Mouse (Mus musculus) layer of hippocampus, adult 18-20 months (tissue): ENCODE results near the gene Aspscr1. TPM values are rescaled to one million over a fixed set of nuclear protein-coding genes. Genes with fewer than 3 reads are reported as not detected.
"Not testable (repeated sequence)": the region's sequence is repeated elsewhere in the genome, so short reads cannot be mapped to it uniquely, and the experiment has no call there.

ENCODE experiments used
- DNase-seq, 2 experiments: peaks; one replicate each; pipeline ENCODE4 v3.0.0; 2022; ENCODE audit warnings: low spot score in 2 of 2
- total RNA-seq, 2 experiments: library from RNA; stranded (reverse); gene quantifications; 2 replicates each; pipeline ENCODE4 v1.2.3; 2021

Gene Aspscr1
- total RNA-seq, 2 experiments from 2014 or later = 46.1 to 54.3 TPM

- peak in 1 of 2 experiments; percentile 34 for DNase-seq
Observed at GRCm38 (mm10) chr11:120712771-120713568, 40.2 kb downstream of the Aspscr1 start.

GRCm38 (mm10) chr11:120713580-120714518 lies 41.1 kb downstream of the Aspscr1 start, which contains the start of the genes Cenpx and Lrrc45:
Gene Cenpx (minus strand): TSS chr11:120713738.
Gene Lrrc45 (plus strand): TSS chr11:120713925.
- DNase-seq = peak; percentile 98 to 99

DNA sequence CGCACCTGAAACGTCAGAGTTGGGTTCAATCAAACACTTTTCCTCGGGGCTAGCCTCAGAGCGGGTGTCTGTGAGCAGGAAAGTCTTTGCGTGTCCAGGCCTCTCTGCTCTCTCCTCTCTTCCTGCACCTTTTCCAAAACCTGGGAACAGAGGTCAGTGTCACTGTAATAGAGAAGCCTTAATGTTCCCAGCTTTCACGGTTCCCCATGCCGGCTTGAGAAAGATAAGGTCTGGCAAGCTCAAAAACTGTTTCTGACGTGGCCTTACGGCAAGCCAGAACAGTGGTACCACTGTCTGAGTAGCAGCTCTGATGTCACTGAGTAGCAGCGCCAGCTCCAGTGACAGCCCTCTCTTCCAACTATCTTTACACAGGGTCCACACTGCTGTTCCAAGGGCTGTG lies 41.8 kb downstream of the Aspscr1 start:
- no peak for DNase-seq

- no peak for DNase-seq
Observed at GRCm38 (mm10) chr11:120715131-120715530, 42.4 kb downstream of the Aspscr1 start.

- DNase-seq = no peak
Observed at GRCm38 (mm10) chr11:120719242-120719641, 46.5 kb downstream of the Aspscr1 start.

GRCm38 (mm10) chr11:120719841-120720376 lies 47.1 kb downstream of the Aspscr1 start:
- no peak for DNase-seq

GRCm38 (mm10) chr11:120720450-120720849 lies 47.7 kb downstream of the Aspscr1 start:
- DNase-seq = peak; percentile 83 to 88

GRCm38 (mm10) chr11:120721124-120722066 lies 48.6 kb downstream of the Aspscr1 start, which contains the start of gene Rac3:
Gene Rac3 (plus strand): TSS chr11:120721470.
- peak; percentile 49 to 52 for DNase-seq

DNA sequence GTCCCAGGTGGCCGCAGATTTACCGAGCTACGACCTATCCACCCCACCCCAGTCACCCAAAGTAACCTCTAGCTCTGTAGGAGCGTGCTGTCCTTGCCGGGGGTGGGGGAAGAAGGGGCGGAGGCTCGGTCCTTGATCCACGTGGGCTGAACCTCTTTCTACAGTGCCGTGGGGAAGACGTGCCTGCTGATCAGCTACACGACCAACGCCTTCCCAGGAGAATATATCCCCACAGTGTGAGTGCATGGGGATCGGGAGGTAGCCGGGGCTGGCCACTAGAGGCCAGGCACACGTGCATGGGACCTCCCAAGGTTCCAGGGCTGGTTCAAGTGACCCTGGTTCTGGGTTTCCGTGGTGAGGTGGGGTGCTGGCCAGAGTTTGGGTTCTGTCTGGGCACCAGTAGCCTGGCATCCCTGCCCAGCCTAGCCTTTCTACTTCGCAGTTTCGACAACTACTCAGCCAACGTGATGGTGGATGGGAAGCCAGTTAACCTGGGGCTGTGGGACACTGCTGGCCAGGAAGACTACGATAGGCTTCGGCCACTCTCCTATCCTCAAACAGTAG lies 49.4 kb downstream of the Aspscr1 start:
- no peak for DNase-seq

GRCm38 (mm10) chr11:120722761-120723382 lies 50.1 kb downstream of the Aspscr1 start:
- DNase-seq = no peak

GRCm38 (mm10) chr11:120723509-120723908 lies 50.7 kb downstream of the Aspscr1 start:
- no peak for DNase-seq

GRCm38 (mm10) chr11:120726243-120727168 lies 53.7 kb downstream of the Aspscr1 start:
- DNase-seq = no peak

DNA sequence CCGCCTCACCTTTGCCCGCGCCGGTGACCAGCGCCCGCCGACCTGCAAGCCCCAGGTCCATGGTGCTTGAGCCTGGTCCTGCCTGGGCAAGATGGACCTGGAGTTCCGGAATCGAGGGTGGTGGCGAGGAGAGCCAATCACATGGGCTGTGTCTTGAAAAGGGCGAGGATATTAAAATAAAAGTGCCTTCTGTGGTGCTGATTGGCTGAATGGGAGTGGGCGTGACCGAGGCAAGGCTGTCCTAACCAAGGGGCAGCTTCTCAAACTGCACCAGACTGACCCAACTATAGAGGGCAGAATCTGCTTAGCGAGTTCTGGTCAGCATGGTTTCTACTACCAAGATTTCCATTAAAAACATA lies 54.4 kb downstream of the Aspscr1 start, which contains the start of gene Dcxr:
Gene Dcxr, minus strand, starts transcription at position 113 of the 359 bp plus-strand sequence.
- DNase-seq = peak in 1 of 2 experiments; percentile 85

- no peak for DNase-seq
Observed at GRCm38 (mm10) chr11:120727564-120727963, 54.8 kb downstream of the Aspscr1 start.

- DNase-seq = no peak
Observed at GRCm38 (mm10) chr11:120728530-120729240, 55.9 kb downstream of the Aspscr1 start.

- not testable (repeated sequence) for DNase-seq
Observed at GRCm38 (mm10) chr11:120729432-120730050, 56.8 kb downstream of the Aspscr1 start.

- no peak for DNase-seq
Observed at GRCm38 (mm10) chr11:120730331-120730870, 57.6 kb downstream of the Aspscr1 start.
